Mouse (Mus musculus): Measurements from ENCODE around the gene Atg10.

GRCm38 (mm10) chr13:91236884-91237283, 13.1 kb upstream of the Atg10 start:
- TF ChIP-seq CTCF (IDR thresholded peaks at IDR 0.05; ENCODE audit: borderline replicate concordance, insufficient read depth, low read depth, low read length): no peak
- TF ChIP-seq POLR2A (IDR thresholded peaks at IDR 0.05; ENCODE audit: borderline replicate concordance, insufficient read depth, low read length): no peak

All from cerebellum, adult 2 months (tissue).